In genomic region chr11:18927351-18927750, GRCm38 (mm10) we compare ENCODE assay signal across 8 mouse cellular contexts.
DNase-seq lines count a peak whose midpoint lies in the region; ATAC-seq and TF ChIP-seq lines count a peak whose summit lies in the region.

No protein-coding gene starts in this region.

- H3K9me3 ChIP-seq in hindbrain, embryonic 11.5 days (ENCODE audit: control insufficient read depth, low read length): no peaks in the 10 kb centered on the region
- H3K9me3 ChIP-seq in hindbrain, postnatal 0 days (ENCODE audit: low read length): no peaks in the 10 kb centered on the region

- no peaks in the 10 kb centered on the region for H3K27me3 ChIP-seq in hindbrain, embryonic 11.5 days (ENCODE audit: control insufficient read depth, insufficient read depth, low read length)
- H3K27me3 ChIP-seq in hindbrain, postnatal 0 days (ENCODE audit: insufficient read depth, low read length): no peaks in the 10 kb centered on the region

- WGBS in hindbrain, embryonic 11.5 days: 4% methylated on average over 1 of the region's 1 CpGs
- 7% methylated on average over 1 of the region's 1 CpGs for WGBS in hindbrain, postnatal 0 days

- H3K9ac ChIP-seq in hindbrain, embryonic 11.5 days (ENCODE audit: low read depth, low read length): no peak overlapping the region
- H3K9ac ChIP-seq in hindbrain, postnatal 0 days (replicated peaks; ENCODE audit: low read length): no peak overlapping the region

- peak; percentile 46; the same call in 1 of the 2 replicates for ATAC-seq in hindbrain, embryonic 11.5 days (ENCODE audit: low FRiP score)
- no peak for ATAC-seq in hindbrain, postnatal 0 days

- no peak for TF ChIP-seq CTCF in hindbrain, postnatal 0 days (IDR thresholded peaks at IDR 0.05; ENCODE audit: low read depth)

- peaks cover 5% of the 10 kb centered on the region; the same call in 1 of the 2 replicates for H3K4me1 ChIP-seq in hindbrain, embryonic 11.5 days (replicated peaks; ENCODE audit: control insufficient read depth, insufficient read depth, low read length)
- H3K4me1 ChIP-seq in hindbrain, postnatal 0 days (ENCODE audit: insufficient read depth, low read length): peaks cover 17% of the 10 kb centered on the region

- H3K4me2 ChIP-seq in hindbrain, embryonic 11.5 days (replicated peaks; ENCODE audit: low read depth, low read length): no peak overlapping the region
- H3K4me2 ChIP-seq in hindbrain, postnatal 0 days (ENCODE audit: low read depth, low read length): no peak overlapping the region

- DNase-seq in hindbrain, embryonic 11.5 days (ENCODE audit: low spot score): no peak
- DNase-seq in hindbrain, postnatal 0 days (ENCODE audit: low spot score): no peak
- peak; percentile 73 for DNase-seq in Muller cell, postnatal 12 days (ENCODE audit: inconsistent ontology term)
- peak; percentile 66 for DNase-seq in embryo, embryonic 10.5 days (ENCODE audit: low spot score)
- DNase-seq in kidney, postnatal 10 days: peak; percentile 52
- no peak for DNase-seq in frontal cortex, postnatal 25 days (ENCODE audit: low spot score in 2 of 2)
- no peak for DNase-seq in layer of hippocampus, adult 9-11 months
- no peak for DNase-seq in gastrocnemius, postnatal 25 days

- no peaks in the 10 kb centered on the region for H3K36me3 ChIP-seq in hindbrain, embryonic 11.5 days (ENCODE audit: control insufficient read depth, insufficient read depth, low read length)
- no peaks in the 10 kb centered on the region for H3K36me3 ChIP-seq in hindbrain, postnatal 0 days (ENCODE audit: insufficient read depth, low read length)

- H3K27ac ChIP-seq in hindbrain, embryonic 11.5 days (ENCODE audit: low read depth, low read length): no peak overlapping the region
- no peak overlapping the region for H3K27ac ChIP-seq in hindbrain, postnatal 0 days

- no peak overlapping the region for H3K4me3 ChIP-seq in hindbrain, embryonic 11.5 days (ENCODE audit: low read depth, low read length)
- H3K4me3 ChIP-seq in hindbrain, postnatal 0 days (ENCODE audit: low read length): no peak overlapping the region

Comparison
In these comparisons a context has a peak if more than half of its experiments do, and no peak if none do; other contexts are left out.
1. DNase-seq: peak in Muller cell, postnatal 12 days (single experiment), embryo, embryonic 10.5 days (single experiment) and kidney, postnatal 10 days (single experiment); none in hindbrain, embryonic 11.5 days (single experiment), hindbrain, postnatal 0 days (single experiment), frontal cortex, postnatal 25 days (0 of 2), layer of hippocampus, adult 9-11 months (single experiment) and gastrocnemius, postnatal 25 days (single experiment).